ENCODE assay signal across 16 mouse cellular contexts in the genomic region with DNA sequence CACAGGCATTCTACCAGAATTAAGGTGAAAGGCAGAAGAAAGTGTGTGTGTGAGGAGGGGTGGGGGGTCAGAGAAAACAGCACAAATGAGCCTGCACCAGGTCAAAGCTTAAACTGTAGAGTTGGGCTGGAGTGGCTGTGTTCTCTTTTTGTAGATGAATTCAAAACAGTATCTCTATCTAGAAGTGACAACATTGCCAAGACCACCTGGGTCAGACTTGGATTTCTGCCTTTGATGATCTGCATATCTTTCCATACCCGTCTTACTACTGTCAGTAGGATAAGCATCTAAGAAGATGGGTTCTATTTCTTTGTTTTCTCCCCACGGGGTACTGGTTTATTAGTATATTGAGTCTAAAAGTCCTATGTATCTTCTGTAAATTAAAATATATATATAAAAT.
"Had no signal": no experiment of that assay in that cellular context is flagged by ENCODE, and none has a peak within 500 bp of the region (broad histone marks: within the 10 kb centered on the region; RNA-seq: fewer than 3 reads in every experiment).

No protein-coding gene starts in this region.

- H3K4me3 ChIP-seq: neural tube, embryonic 13.5 days; neural tube, embryonic 15.5 days; stomach, embryonic 15.5 days had no signal

- DNase-seq: retina, postnatal 1 day; right cerebral cortex, adult 18-20 months; right cerebral cortex, postnatal 14 days; right cerebral cortex, postnatal 25 days; right cerebral cortex, postnatal 4 days; spleen, adult 18-20 months; thymus, adult 18-20 months; thymus, adult 2 months; thymus, postnatal 14 days; thymus, postnatal 25 days; thymus, postnatal 36 days; thymus, postnatal 4 days had no signal

- H3K27ac ChIP-seq: neural tube, embryonic 13.5 days; neural tube, embryonic 15.5 days; stomach, embryonic 15.5 days; stomach, postnatal 0 days had no signal
